Mouse (Mus musculus) E14TG2a.4 (cell line): ENCODE results near the gene Rhot1.

Experiments used
- CTCF ChIP-seq: conservative IDR thresholded peaks from 2 replicates; pipeline ENCODE4 v1.5.1; 2014; ENCODE audit warnings: low read length
- NANOG ChIP-seq: IDR thresholded peaks from 2 replicates; pipeline ENCODE4 v1.6.1; 2014; ENCODE audit warnings: borderline replicate concordance, low read length, mixed read lengths
- POU5F1 ChIP-seq: IDR thresholded peaks from 2 replicates; pipeline ENCODE4 v1.6.1; 2014; ENCODE audit warnings: low read length, borderline replicate concordance

- no peak for TF ChIP-seq CTCF
- TF ChIP-seq NANOG, result no peak
- TF ChIP-seq POU5F1, result no peak
Observed at GRCm38 (mm10) chr11:80313944-80314343, 105.1 kb downstream of the Rhot1 start.
